Mouse (Mus musculus): ENCODE results near the gene Cdc42ep2. TPM values are rescaled to one million over a fixed set of nuclear protein-coding genes. Genes with fewer than 3 reads are reported as not detected.
"Not testable (repeated sequence)": the region's sequence is repeated elsewhere in the genome, so short reads cannot be mapped to it uniquely, and the experiment has no call there.

Gene Cdc42ep2
- total RNA-seq, 4 experiments from 2014 or later, result 4.4 to 6.0 (median 5.4) TPM

DNA sequence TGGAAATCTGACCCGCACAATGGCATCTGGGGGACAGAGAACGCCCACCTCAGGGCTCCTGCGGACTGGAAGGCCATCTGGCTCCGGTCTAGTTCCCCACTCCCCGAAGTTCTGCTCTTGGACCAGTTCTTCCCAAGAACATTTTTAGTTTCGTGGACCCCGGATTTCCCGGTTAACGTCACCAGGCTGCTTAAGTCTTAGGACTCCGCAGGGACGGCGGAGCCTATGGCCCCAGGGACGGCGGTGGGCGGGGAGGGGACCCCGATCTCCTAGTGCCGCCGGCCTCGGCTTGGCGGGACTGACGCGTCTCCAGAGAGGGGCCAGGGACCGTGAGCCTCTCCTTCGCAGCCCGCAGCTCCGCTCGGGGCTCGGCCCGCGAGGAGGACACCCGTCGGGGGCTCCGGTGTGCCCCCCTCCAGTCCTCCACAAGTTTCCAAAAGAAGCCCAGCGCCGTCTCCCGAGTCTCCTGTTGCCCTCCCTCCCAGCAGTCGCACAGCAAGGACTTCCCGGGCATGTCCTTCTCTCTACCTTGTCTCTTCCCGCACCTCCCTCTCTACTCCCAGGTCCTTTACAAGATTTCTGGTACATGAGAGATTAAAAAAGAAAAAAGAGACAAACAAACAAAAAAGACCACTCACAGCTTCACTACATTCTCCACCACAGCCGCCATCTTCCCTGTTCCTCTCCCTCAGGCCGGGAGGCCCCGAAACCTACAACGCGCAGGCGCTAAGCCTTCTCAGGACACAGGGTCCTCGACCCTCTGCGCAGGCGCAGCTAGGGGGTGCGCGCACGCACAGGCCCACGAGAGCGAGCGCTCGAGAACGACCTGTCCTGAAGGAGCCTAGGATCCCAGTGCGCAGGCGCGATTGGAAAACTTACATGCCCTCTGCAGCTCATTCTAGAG, 12.3 kb downstream of the Cdc42ep2 start:
- peak; percentile 98 to 99 for DNase-seq (ENCODE audit: low spot score in 2 of 2)

DNA sequence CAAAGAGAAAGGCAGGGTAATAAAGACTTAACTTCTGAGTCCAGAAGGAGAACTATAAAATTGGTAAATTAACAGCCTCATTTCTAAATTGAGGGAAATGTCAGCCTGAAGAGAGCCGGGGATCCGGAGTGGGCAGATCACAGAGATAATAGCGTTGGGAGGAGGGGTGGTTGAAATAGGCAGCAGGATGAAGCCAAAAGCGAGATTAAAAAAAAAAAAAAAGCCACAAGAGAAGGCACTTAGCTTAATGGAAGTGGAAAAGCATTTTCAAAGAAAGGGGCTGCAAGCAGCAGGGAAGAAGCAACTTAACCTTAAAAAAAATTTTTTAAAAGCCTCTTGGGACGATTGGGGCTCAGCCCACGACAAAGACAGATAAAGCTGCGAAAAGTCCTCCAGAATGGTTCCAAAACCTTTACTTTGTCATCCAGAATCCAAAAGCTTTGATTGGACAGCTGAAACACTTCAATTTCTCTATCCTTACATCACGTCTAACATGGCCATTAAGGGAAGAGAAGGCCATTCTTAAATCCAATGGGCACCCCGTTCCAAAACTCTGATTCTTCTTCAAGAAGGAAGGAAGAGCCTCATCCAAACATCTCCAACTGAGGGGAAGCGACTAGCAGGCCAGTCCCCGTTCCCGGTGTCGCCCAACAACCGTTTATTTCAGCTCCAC, 13.1 kb downstream of the Cdc42ep2 start:
- no peak for DNase-seq (ENCODE audit: low spot score in 2 of 2)

DNA sequence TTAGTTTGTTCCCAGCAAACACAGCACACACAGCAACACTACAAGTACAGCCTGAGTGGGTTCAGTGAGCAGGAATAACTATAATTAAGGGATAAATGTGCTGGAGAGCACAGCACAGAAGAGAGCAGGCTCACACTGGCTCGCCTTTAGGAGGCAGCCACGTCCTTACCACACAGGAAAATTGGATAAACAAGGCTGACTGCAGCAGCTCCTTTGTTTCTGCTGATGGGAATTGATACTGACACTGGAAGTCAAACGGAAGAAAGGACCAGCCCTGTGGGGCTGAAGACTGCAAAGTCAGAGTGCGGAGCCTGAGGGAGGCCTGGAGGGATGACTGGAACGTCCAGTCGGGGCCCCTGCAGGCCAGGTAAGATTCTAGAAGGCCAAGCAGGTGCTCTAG, 14.4 kb downstream of the Cdc42ep2 start:
- no peak for DNase-seq (ENCODE audit: low spot score in 2 of 2)

DNA sequence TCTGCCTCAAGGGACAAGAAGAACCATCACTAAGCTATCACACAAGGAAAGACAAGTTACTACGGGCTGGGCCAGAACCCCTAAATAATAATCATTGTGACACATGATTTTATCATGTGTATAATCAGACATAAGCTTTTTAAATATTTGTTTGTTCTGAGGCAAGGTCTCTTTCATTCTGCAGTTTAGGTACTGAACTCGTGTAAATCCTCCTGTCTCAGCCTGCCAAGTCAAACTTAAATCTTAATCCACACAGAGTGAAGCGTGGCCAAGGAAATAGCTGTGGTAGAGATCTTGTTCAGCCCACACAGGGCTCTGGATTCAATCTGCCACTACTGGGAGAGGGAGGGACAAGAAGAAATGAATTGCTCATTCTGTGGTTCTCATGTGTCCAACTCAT, 17.3 kb downstream of the Cdc42ep2 start:
- DNase-seq (ENCODE audit: low spot score in 2 of 2), result no peak

DNA sequence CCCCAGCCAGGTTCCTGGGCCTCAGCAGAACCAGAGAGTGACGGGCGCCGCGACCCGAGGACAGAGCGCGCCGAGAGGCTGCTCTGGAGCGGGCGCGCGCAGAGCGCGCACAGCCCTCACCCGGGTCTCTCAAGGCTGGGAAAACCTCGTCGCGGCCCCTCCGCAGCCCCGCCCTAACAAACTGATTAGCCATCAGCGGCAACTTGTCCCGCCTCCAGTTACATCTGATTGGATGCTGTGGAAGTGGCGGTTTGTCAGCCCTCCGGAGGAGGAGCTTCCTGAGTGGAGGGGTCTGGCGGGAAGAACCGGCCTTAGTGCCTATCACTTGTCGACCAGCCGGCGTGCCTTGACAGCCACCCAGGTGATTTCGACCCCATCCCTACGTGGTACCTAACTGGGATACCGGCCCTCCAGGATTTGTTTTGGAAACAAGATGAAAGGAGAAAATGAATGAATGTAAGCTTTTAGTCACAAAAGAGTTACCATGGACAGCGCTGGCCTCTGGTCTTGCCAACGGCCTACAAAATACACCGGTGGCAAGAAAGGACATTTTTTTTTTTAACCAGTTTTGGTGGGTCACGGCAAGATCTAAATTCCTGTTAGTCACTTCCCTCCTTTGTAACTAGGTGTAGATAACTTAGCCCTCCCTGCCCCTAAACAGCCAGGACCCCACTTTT, 30.5 kb downstream of the Cdc42ep2 start, which contains the start of gene Tigd3:
Gene Tigd3, minus strand, starts transcription at position 148 of the 677 bp plus-strand sequence.
- peak; percentile 93 to 94 for DNase-seq (ENCODE audit: low spot score in 2 of 2)

DNA sequence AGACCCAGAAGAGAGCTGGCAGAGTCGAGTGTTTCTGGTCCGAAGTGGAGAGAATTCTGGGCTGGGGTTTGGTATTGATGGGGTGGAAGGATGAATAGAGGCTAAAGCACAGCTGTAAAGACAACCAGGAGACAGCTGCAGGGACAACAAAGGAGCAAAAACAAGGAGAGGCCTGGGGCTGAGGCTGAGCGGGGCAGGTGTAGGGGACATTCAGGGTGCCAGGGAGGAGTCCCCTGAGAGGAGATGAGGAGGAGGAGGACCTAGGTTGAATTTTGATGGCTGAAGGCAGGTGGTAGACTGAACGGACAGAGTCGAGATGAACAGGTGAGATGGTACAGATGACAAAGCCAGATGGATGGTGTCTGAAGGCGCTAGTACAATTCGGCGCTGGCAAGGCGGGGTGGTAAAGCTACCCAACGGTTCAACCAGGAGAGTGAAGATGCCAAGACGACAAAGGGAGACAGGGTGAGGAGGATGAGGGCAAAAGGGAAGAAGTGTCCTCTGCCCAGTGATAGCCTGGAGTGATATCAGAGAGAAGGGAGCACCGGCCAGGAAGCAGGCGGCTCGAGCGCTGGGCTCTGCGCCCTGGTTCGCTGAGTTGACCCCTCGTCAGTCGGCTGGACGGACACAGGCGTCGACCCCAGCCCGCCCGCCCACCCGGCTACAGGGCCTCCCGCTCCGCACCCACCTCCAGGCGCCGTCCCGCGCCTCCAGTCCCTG, 31.2 kb downstream of the Cdc42ep2 start:
- DNase-seq (ENCODE audit: low spot score in 2 of 2), result no peak

DNA sequence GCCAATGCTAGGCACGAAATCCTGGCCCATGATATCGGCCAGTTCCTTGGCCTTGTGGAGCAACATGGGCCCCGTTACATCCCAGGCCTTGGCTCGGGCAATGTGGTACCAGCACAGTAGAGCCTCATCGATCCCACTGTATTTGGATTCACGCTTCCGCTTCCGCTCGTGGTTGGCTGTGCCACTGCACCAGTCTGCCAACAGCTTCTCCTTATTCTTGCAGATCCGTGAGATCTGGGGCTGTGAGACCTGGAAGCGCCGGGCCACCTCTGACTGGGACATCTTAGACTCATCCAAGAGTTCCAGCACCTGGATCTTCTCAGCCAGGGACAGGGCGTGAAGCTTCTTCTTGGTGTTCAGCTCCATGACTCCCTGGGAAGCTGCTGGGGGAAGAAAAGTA, 31.9 kb downstream of the Cdc42ep2 start:
- DNase-seq (ENCODE audit: low spot score in 2 of 2), result no peak

DNA sequence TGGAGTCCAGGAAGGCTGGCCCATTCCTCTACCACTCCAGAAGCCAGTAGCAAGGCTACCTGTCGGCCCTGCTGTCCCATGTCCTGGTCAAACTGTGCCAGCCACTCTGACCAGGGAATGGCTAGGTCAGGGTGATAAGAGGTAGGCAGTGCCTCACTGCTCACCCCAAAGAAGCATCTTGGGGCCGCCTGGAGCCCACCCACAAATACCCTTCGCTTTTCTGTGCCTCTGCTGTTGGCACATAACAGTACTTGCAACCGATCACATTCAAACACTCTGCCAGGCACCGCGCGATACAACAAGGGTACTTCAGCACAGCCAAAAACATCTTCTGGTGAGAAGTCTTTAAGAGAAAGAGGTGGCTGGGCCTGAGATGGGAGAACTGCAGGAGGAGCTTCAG, 32.4 kb downstream of the Cdc42ep2 start:
- no peak for DNase-seq (ENCODE audit: low spot score in 2 of 2)

DNA sequence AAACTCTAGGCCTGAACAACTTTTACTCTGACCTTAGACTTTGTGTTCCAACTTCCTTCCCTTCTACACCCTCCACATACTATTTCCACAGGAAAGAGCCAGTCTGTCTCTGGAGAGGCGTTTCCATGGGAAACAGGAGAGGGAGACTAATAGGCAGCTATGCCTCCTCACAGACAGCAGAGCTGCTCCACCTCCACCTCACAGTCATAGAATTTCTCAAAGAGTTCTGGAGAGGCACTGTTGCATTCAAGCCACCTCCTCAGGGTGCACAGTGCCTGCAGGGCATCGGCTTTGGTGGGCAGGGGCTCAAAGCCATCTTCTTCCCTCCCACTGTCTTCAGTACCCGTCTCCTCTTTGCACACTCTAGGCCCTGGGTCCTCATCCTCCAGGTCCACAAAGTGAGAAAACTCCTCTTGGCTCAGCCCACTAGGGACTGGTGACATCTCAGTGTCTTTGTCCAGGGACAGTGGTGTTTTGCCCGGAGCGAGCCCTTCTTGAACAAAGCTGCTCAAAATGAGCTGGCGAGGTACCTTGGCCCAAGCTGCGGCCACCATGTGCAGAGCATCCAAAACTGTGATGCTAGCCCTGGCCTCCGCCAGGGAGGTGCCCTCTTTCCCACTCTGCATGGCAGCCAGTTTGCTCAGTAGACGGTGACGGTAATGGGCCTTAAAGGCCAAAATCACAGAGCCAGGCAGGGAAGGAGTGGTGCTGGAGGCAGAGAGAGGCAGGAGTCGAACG, 32.9 kb downstream of the Cdc42ep2 start:
- no peak for DNase-seq (ENCODE audit: low spot score in 2 of 2)

DNA sequence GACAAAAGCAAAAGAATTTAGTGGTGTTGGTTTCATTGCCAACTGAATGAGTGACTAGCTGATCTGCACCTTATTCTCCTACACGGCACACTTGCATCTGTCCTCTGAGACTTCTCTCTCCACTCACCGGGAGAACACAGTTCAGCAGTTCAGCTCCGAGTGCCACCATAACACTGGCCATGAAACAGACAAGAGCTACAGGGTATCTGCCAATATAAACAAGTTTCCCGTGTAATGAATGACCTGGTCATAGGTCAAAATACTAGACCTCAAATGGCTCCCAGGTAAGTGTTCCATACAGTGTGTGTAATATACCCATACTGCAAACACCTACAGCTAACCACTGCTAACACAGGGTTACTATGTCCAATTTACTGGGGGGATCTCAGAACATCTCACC, 35.4 kb downstream of the Cdc42ep2 start:
- DNase-seq (ENCODE audit: low spot score in 2 of 2), result no peak

DNA sequence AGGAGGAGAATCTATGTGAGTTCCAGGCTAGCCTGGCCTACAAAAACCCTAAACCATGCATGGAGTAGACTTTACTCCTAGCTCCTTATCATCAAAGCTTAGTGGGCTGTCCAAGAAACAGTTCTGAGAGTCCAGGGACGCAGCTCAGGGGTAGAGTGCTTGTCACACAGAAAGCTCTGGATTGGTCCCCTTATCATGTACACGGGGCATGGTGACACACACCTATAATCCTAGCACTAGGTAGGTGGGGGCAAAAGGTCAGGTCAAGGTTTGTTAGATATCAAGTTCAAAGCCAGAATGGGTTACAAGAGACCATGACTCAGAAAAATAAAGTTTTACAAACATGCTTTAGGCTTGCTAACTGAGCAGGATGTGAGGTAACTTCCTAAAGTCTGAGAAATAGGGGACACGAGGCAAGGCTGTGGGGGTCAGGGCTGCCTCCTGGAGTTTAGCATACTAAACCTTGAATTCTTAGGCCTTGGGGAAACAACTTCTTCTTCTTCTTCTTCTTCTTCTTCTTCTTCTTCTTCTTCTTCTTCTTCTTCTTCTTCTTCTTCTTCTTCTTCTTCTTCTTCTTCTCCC, 37.3 kb downstream of the Cdc42ep2 start:
- DNase-seq (ENCODE audit: low spot score in 2 of 2), result no peak

DNA sequence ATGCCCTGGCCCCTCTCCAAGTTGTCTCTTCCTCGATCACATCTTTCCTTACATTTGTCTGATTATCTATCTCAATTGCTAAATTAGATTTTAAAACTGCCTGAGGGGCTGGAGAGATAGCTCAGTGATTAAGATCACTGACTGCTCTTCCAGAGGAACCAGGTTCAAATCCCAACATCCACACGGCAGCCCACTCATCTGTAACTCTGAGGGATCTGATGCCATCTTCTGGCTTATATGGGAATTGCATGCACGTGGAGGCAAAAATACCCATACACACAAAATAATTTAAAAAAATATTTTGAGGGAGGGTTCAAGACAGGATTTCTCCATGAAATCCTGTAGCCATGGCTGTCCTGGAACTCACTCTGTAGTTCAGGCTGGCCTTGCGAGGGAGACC, 38.8 kb downstream of the Cdc42ep2 start:
- DNase-seq (ENCODE audit: low spot score in 2 of 2), result no peak

DNA sequence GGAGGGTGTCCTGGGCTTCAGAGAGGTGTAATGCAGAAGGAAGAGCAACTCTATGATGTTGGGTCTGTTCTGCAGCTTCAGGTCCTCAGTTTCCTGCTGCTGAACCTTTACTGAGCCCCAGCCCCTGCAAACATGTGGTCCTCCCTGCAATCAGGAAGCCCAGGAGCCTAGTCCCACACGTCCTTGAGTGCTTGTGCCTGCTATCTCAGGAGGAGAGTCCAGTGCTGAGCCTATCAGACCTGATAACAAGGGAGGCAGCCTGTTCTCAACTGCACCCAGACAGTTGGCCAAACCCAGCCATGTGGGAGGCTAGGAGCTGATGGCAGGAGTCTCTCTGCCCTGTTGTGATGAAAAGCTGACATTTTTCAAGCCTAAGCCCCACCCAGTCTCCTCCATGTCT, 40.7 kb downstream of the Cdc42ep2 start:
- DNase-seq (ENCODE audit: low spot score in 2 of 2), result no peak

DNA sequence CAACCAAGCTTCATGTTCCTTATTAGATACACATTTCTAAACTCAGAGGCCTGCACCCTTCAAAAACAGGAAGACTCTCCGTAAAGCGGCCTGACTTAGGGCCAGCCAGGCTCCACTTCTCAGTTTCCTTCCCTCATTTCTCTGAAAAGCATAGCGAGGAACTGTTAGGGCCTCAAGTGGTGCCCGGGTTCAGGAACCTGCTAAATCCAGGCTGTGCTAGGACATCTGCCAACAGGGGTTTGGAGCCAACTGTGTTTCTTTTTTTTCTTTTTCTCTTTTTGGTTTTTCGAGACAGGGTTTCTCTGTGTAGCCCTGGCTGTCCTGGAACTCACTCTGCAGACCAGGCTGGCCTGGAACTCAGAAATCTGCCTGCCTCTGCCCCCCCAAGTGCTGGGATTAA, 42.5 kb downstream of the Cdc42ep2 start:
- DNase-seq (ENCODE audit: low spot score in 2 of 2), result not testable (repeated sequence)

DNA sequence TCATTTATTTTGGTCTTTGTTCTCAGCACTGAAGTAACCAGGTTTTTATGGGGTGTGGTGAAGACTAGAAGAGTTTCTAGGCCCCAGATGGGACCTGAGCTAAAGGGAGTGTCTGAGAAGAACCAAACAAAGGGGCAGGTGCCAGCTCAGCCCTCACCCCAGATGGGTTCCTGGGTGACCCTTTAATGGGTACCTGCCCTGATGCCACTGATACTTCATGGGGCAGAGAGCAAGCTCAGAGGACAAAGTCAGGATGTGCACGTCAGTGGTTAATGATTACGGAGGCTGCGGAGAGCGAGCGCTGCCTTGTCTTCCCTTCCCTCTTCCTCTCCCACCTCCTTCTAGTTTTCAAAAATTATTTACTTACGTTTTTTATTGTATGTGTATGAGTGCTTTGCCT, 43.5 kb downstream of the Cdc42ep2 start:
- no peak for DNase-seq (ENCODE audit: low spot score in 2 of 2)

DNA sequence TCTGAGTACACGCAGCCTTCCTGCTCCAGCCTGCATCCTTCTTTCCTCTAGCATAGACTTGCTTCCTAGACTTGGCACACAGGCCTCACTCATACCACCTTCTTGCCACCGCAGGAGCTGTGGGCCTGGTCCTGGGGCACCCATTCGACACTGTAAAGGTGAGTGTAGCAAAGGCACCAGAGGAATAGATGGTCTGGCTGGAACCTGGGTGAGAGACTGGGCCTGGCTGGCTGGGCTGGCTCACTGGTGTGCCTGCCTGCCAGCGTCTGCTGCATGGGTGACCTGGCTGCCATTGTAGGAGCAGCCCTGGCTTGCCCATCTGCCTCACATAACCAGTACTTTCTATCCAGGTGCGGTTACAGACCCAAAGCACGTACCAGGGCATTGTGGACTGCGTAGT, 44.9 kb downstream of the Cdc42ep2 start:
- DNase-seq (ENCODE audit: low spot score in 2 of 2), result no peak

DNA sequence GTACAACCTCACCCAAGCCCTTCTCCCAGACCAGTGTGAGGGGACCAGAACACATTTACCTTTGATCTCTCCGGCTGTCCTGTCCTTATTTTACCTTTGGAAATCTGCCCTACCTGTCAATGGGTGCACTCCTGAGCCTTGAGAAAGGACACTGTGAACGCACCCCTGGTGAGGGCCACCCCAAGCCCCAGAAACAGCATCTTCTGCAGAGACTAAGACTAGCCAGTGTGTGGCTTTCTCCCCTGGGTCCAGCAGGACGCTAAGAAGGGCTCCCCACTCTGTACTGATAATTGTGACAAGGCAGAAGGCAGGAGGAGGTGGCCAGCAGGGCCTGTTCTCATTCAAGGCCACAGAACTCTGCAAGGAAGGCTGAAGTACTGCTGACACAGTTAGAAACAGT, 45.7 kb downstream of the Cdc42ep2 start:
- DNase-seq (ENCODE audit: low spot score in 2 of 2), result no peak

DNA sequence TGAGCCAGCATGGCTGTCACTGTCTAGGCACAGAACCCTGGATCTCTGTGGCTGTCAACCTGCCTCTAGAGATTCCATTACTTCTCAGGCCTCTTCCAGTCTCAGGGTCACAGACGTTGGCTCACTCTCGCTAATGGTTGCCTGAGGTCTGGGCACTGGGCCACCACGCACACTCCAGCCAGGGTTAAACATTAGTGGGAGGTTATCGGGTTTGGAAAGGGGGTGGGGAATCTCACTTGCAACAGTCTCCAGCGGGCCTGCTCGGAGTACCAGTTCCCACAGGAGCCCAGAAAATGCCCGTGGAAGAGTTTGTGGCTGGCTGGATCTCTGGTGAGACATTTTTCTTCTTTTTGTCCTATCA, 46.3 kb downstream of the Cdc42ep2 start:
- no peak for DNase-seq (ENCODE audit: low spot score in 2 of 2)

DNA sequence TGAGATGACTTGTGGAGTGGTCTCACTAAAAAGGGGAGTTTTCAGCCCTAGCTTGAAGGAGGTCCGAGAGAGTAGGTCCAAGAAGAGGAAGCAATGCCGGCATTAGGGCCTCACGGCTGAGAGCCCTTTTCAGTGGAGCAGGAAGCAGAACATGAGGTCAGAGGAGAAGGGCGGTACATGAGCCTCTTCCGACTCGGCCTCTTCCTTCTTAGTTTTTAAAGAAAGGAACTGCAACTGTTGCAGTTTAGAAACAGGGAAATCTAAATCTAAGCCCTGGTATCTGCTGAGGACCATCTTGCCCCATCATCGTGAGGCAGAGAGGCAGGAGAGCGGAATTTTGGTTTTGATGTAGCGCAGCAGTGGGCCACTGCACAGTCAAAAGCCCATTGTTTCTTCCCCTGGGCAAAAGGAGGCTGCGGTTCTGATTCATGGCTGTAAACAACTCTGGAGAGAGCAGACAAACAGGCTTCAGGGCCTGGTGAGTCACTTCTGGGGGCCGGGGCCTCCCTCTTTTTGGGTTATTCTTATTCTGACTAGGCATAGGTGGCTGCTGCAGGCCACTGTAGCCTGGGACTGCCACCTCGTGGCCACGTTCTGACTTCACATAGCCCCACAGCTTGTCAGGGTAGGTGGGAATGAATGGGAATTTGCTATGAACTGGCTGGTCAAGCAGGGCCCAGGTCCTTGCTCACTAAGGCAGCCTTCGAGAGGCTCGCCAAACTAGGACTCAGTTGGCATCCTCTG, 46.8 kb downstream of the Cdc42ep2 start, which contains the start of gene Slc25a45:
Gene Slc25a45, plus strand, starts transcription at position 191 of the 744 bp plus-strand sequence.
- DNase-seq (ENCODE audit: low spot score in 2 of 2), result peak; percentile 73

Measured in layer of hippocampus, adult 8-10 months (tissue).